Mouse (Mus musculus): Measurements from ENCODE around the gene Abcc10. TPM values are rescaled to one million over a fixed set of nuclear protein-coding genes. Genes with fewer than 3 reads are reported as not detected.

Gene Abcc10
- polyA plus RNA-seq, 1 experiment, result 33.4 TPM

GRCm38 (mm10) chr17:46255147-46255546, 73.0 kb downstream of the Abcc10 start:
- DNase-seq, result no peak
- peaks cover 6% of the 10 kb centered on the region; the same call in 1 of the 2 replicates for H3K27me3 ChIP-seq (ENCODE audit: control insufficient read depth, insufficient read depth, low read length)
- H3K4me3 ChIP-seq (ENCODE audit: control insufficient read depth, insufficient read depth, low read length), result no peak overlapping the region
- WGBS, result 59% methylated on average over 6 of the region's 6 CpGs
- H3K27ac ChIP-seq (ENCODE audit: control insufficient read depth, insufficient read depth, low read length), result no peak overlapping the region
- no peak for TF ChIP-seq CTCF (IDR thresholded peaks at IDR 0.05; ENCODE audit: borderline replicate concordance, control insufficient read depth, extremely low read depth, insufficient read depth, low read length, poor library complexity)
- no peak for TF ChIP-seq POLR2A (IDR thresholded peaks at IDR 0.05; ENCODE audit: control insufficient read depth, extremely low read depth, insufficient read depth, low read length, poor library complexity)
- peaks cover 10% of the 10 kb centered on the region for H3K4me1 ChIP-seq (replicated peaks; ENCODE audit: control insufficient read depth, insufficient read depth, low read length)
- peaks cover 37% of the 10 kb centered on the region for H3K36me3 ChIP-seq (ENCODE audit: control insufficient read depth, insufficient read depth, low read length)

- no peak overlapping the region for H3K27ac ChIP-seq (ENCODE audit: control insufficient read depth, insufficient read depth, low read length)
- TF ChIP-seq POLR2A (IDR thresholded peaks at IDR 0.05; ENCODE audit: control insufficient read depth, extremely low read depth, insufficient read depth, low read length, poor library complexity), result no peak
- no peak for TF ChIP-seq CTCF (IDR thresholded peaks at IDR 0.05; ENCODE audit: borderline replicate concordance, control insufficient read depth, extremely low read depth, insufficient read depth, low read length, poor library complexity)
- peaks cover 33% of the 10 kb centered on the region for H3K36me3 ChIP-seq (ENCODE audit: control insufficient read depth, insufficient read depth, low read length)
Measured at GRCm38 (mm10) chr17:46254106-46254505, 74.0 kb downstream of the Abcc10 start.

GRCm38 (mm10) chr17:46253452-46254084, 74.6 kb downstream of the Abcc10 start, which contains the start of gene Lrrc73:
Gene Lrrc73, plus strand, starts transcription at chr17:46253531.
- TF ChIP-seq CTCF (IDR thresholded peaks at IDR 0.05; ENCODE audit: borderline replicate concordance, control insufficient read depth, extremely low read depth, insufficient read depth, low read length, poor library complexity), result no peak
- TF ChIP-seq POLR2A (IDR thresholded peaks at IDR 0.05; ENCODE audit: control insufficient read depth, extremely low read depth, insufficient read depth, low read length, poor library complexity), result no peak
- 3% methylated on average over 45 of the region's 48 CpGs for WGBS
- no peak within 1 kb of the TSS for H3K27ac ChIP-seq (ENCODE audit: control insufficient read depth, insufficient read depth, low read length)
- peaks cover 6% of the 10 kb centered on the region; the same call in 1 of the 2 replicates for H3K27me3 ChIP-seq (ENCODE audit: control insufficient read depth, insufficient read depth, low read length)
- peak within 1 kb of the TSS; percentile 32 for H3K4me3 ChIP-seq (ENCODE audit: control insufficient read depth, insufficient read depth, low read length)
- peaks cover 29% of the 10 kb centered on the region for H3K36me3 ChIP-seq (ENCODE audit: control insufficient read depth, insufficient read depth, low read length)
- DNase-seq, result peak; percentile 88
- peaks cover 19% of the 10 kb centered on the region for H3K4me1 ChIP-seq (replicated peaks; ENCODE audit: control insufficient read depth, insufficient read depth, low read length)

More at GRCm38 (mm10) chr17:46254106-46254505, 74.0 kb downstream of the Abcc10 start:
- 1% methylated on average over 51 of the region's 54 CpGs for WGBS
- H3K4me1 ChIP-seq (replicated peaks; ENCODE audit: control insufficient read depth, insufficient read depth, low read length), result peaks cover 14% of the 10 kb centered on the region
- peaks cover 6% of the 10 kb centered on the region; the same call in 1 of the 2 replicates for H3K27me3 ChIP-seq (ENCODE audit: control insufficient read depth, insufficient read depth, low read length)
- peak overlapping the region; percentile 32 for H3K4me3 ChIP-seq (ENCODE audit: control insufficient read depth, insufficient read depth, low read length)
- peak; percentile 27 for DNase-seq

Other genes with a start within 250 kb of the Abcc10 start
- 56.4 and 57.6 TPM in 2 replicates for gene Mrps18a, start 217.4 kb downstream of the Abcc10 start, polyA plus RNA-seq (2012; rRNA removed)
- gene Rsph9, start 184.1 kb downstream of the Abcc10 start, polyA plus RNA-seq (2012; rRNA removed), result 1.2 and 2.6 TPM in 2 replicates
- 40.9 and 43.2 TPM in 2 replicates for gene Mad2l1bp, start 174.8 kb downstream of the Abcc10 start, polyA plus RNA-seq (2012; rRNA removed)
- 280 and 339 TPM in 2 replicates for gene Gtpbp2, start 167.3 kb downstream of the Abcc10 start, polyA plus RNA-seq (2012; rRNA removed)
- 18.4 and 20.4 TPM in 2 replicates for gene Polh, start 125.7 kb downstream of the Abcc10 start, polyA plus RNA-seq (2012; rRNA removed)
- gene Xpo5, start 125.6 kb downstream of the Abcc10 start, polyA plus RNA-seq (2012; rRNA removed), result 40.0 and 40.4 TPM in 2 replicates
- 52.6 and 60.6 TPM in 2 replicates for gene Polr1c, start 80.3 kb downstream of the Abcc10 start, polyA plus RNA-seq (2012; rRNA removed)
- 250 and 292 TPM in 2 replicates for gene Yipf3, start 80.3 kb downstream of the Abcc10 start, polyA plus RNA-seq (2012; rRNA removed)
- gene Lrrc73, start 74.8 kb downstream of the Abcc10 start, polyA plus RNA-seq (2012; rRNA removed), result 4.2 and 5.3 TPM in 2 replicates
- gene Tjap1, start 45.3 kb downstream of the Abcc10 start, polyA plus RNA-seq (2012; rRNA removed), result 98.7 and 106 TPM in 2 replicates
- gene Dlk2, start 30.9 kb downstream of the Abcc10 start, polyA plus RNA-seq (2012; rRNA removed), result 8.5 and 11.3 TPM in 2 replicates
- 18.3 and 20.7 TPM in 2 replicates for gene Zfp318, start 55.4 kb upstream of the Abcc10 start, polyA plus RNA-seq (2012; rRNA removed)
- 348 and 429 TPM in 2 replicates for gene Crip3, start 100.6 kb upstream of the Abcc10 start, polyA plus RNA-seq (2012; rRNA removed)
- gene Slc22a7, start 110.1 kb upstream of the Abcc10 start, polyA plus RNA-seq (2012; rRNA removed), result 1.2 and 3.3 TPM in 2 replicates
- 1.0 and 1.1 TPM in 2 replicates for gene Ttbk1, start 159.3 kb upstream of the Abcc10 start, polyA plus RNA-seq (2012; rRNA removed)
- gene Dnph1, start 168.4 kb upstream of the Abcc10 start, polyA plus RNA-seq (2012; rRNA removed), result 14.0 and 17.7 TPM in 2 replicates
- 21.8 and 22.0 TPM in 2 replicates for gene Cul9, start 218.0 kb upstream of the Abcc10 start, polyA plus RNA-seq (2012; rRNA removed)
- gene Srf, start 227.8 kb upstream of the Abcc10 start, polyA plus RNA-seq (2012; rRNA removed), result 297 and 310 TPM in 2 replicates